ENCODE assay signal across 8 mouse cellular contexts in genomic region chr13:93940742-93941531, GRCm38 (mm10).
DNase-seq lines count a peak whose midpoint lies in the region; ATAC-seq and TF ChIP-seq lines count a peak whose summit lies in the region.

No protein-coding gene starts in this region.

- no peak overlapping the region for H3K27ac ChIP-seq in midbrain, embryonic 13.5 days
- no peak overlapping the region for H3K27ac ChIP-seq in midbrain, embryonic 16.5 days (ENCODE audit: low read length)
- peak overlapping the region; percentile 76 for H3K27ac ChIP-seq in kidney, postnatal 0 days

- TF ChIP-seq CTCF in kidney, postnatal 0 days (IDR thresholded peaks at IDR 0.05; ENCODE audit: low read depth) = no peak

- peak; percentile 62; the same call in 1 of the 2 replicates for ATAC-seq in midbrain, embryonic 13.5 days
- no peak for ATAC-seq in midbrain, embryonic 16.5 days
- peak; percentile 58 for ATAC-seq in kidney, postnatal 0 days (replicated peaks; ENCODE audit: low FRiP score, low read depth)

- no peaks in the 10 kb centered on the region for H3K9me3 ChIP-seq in midbrain, embryonic 13.5 days
- no peaks in the 10 kb centered on the region for H3K9me3 ChIP-seq in midbrain, embryonic 16.5 days (replicated peaks; ENCODE audit: control insufficient read depth, low read length, poor library complexity, severe bottlenecking)
- no peaks in the 10 kb centered on the region for H3K9me3 ChIP-seq in kidney, postnatal 0 days (replicated peaks; ENCODE audit: low read length)

- no peak overlapping the region for H3ac ChIP-seq in myocyte (ENCODE audit: control insufficient read depth, insufficient read length)

- no peaks in the 10 kb centered on the region for H3K27me3 ChIP-seq in midbrain, embryonic 13.5 days
- no peaks in the 10 kb centered on the region for H3K27me3 ChIP-seq in midbrain, embryonic 16.5 days (ENCODE audit: control insufficient read depth, insufficient read depth, low read depth, low read length)
- H3K27me3 ChIP-seq in kidney, postnatal 0 days (ENCODE audit: insufficient read depth, low read length) = no peaks in the 10 kb centered on the region
- no peaks in the 10 kb centered on the region for H3K27me3 ChIP-seq in myocyte (ENCODE audit: control insufficient read depth, insufficient read depth, insufficient read length)

- H3K4me3 ChIP-seq in midbrain, embryonic 13.5 days (replicated peaks) = no peak overlapping the region
- H3K4me3 ChIP-seq in midbrain, embryonic 16.5 days (ENCODE audit: low read depth, low read length) = no peak overlapping the region
- H3K4me3 ChIP-seq in kidney, postnatal 0 days (replicated peaks; ENCODE audit: low read depth, low read length) = no peak overlapping the region
- no peak overlapping the region for H3K4me3 ChIP-seq in myocyte

- WGBS in midbrain, embryonic 13.5 days = 76% methylated on average over 7 of the region's 7 CpGs
- 79% methylated on average over 7 of the region's 7 CpGs for WGBS in midbrain, embryonic 16.5 days
- WGBS in kidney, postnatal 0 days = 46% methylated on average over 7 of the region's 7 CpGs

- H3K4me2 ChIP-seq in midbrain, embryonic 13.5 days (replicated peaks) = no peak overlapping the region
- no peak overlapping the region for H3K4me2 ChIP-seq in midbrain, embryonic 16.5 days (ENCODE audit: low read length)
- no peak overlapping the region for H3K4me2 ChIP-seq in kidney, postnatal 0 days (ENCODE audit: low read length)
- peak overlapping the region; percentile 13 for H3K4me2 ChIP-seq in myocyte (ENCODE audit: low read depth)

- H3K36me3 ChIP-seq in midbrain, embryonic 13.5 days = no peaks in the 10 kb centered on the region
- H3K36me3 ChIP-seq in midbrain, embryonic 16.5 days (ENCODE audit: control insufficient read depth, insufficient read depth, low read length) = no peaks in the 10 kb centered on the region
- H3K36me3 ChIP-seq in kidney, postnatal 0 days (ENCODE audit: insufficient read depth, low read length) = no peaks in the 10 kb centered on the region
- H3K36me3 ChIP-seq in myocyte (ENCODE audit: control insufficient read depth, insufficient read depth) = no peaks in the 10 kb centered on the region

- H3K79me2 ChIP-seq in myocyte (ENCODE audit: control insufficient read depth, insufficient read depth) = no peaks in the 10 kb centered on the region

- peak; percentile 55 to 79 for DNase-seq in heart, adult 18-20 months
- DNase-seq in kidney, postnatal 0 days (ENCODE audit: low spot score) = peak; percentile 89
- DNase-seq in adrenal gland, adult 8-10 months = no peak
- DNase-seq in left cerebral cortex, adult 18-20 months (ENCODE audit: low spot score in 2 of 2) = no peak
- DNase-seq in right cerebral cortex, postnatal 14 days = no peak

- no peaks in the 10 kb centered on the region for H3K4me1 ChIP-seq in midbrain, embryonic 13.5 days (replicated peaks)
- no peaks in the 10 kb centered on the region for H3K4me1 ChIP-seq in midbrain, embryonic 16.5 days (ENCODE audit: control insufficient read depth, insufficient read depth, low read length)
- peaks cover 7% of the 10 kb centered on the region; the same call in 1 of the 2 replicates for H3K4me1 ChIP-seq in kidney, postnatal 0 days (replicated peaks; ENCODE audit: insufficient read depth, low read length)

- no peak for TF ChIP-seq POLR2A in myocyte (IDR thresholded peaks at IDR 0.05; ENCODE audit: insufficient read length, low read depth)

- H3K9ac ChIP-seq in midbrain, embryonic 13.5 days (replicated peaks) = no peak overlapping the region
- no peak overlapping the region for H3K9ac ChIP-seq in midbrain, embryonic 16.5 days (ENCODE audit: low read depth, low read length)
- no peak overlapping the region for H3K9ac ChIP-seq in kidney, postnatal 0 days (ENCODE audit: low read depth, low read length)

TF ChIP-seq in myocyte, 11 proteins besides CTCF, POLR2A, EP300 and RAD21:
- TF ChIP-seq E2F4 (IDR thresholded peaks at IDR 0.05; ENCODE audit: insufficient read depth) (no peak), USF1 (IDR thresholded peaks at IDR 0.05; ENCODE audit: low read depth) (no peak), MYOG (IDR thresholded peaks at IDR 0.05; ENCODE audit: control insufficient read depth in 1 of 3, insufficient read depth in 1 of 3, insufficient read length in 2 of 3, low read depth in 2 of 3) (peak in 1 of 3 experiments; percentile 23)

Comparison
In these comparisons a context has a peak if more than half of its experiments do, and no peak if none do; other contexts are left out.
1. DNase-seq: peak in heart, adult 18-20 months (2 of 2) and kidney, postnatal 0 days (single experiment); none in adrenal gland, adult 8-10 months (single experiment), left cerebral cortex, adult 18-20 months (0 of 2) and right cerebral cortex, postnatal 14 days (single experiment).